Mouse (Mus musculus): ENCODE measurements around the gene Rnaseh2b.

- TF ChIP-seq POLR2A (IDR thresholded peaks at IDR 0.05; ENCODE audit: borderline replicate concordance, insufficient read depth, low read length) (no peak), CTCF (IDR thresholded peaks at IDR 0.05; ENCODE audit: borderline replicate concordance, insufficient read depth, low read depth, low read length) (no peak)
Measured at GRCm38 (mm10) chr14:62288731-62289130, 3.7 kb upstream of the Rnaseh2b start.

Data from cerebellum, adult 2 months (tissue).